Mouse (Mus musculus) G1E (cell line): ENCODE measurements at regions not wholly inside any gene's neighbourhood (a gene's known extent, or its start where the extent isn't known, plus 50 kb on each side); places are given as distances from the start of the nearest gene placed in this dataset.

Experiments
- CTCF ChIP-seq: IDR thresholded peaks from 2 replicates; pipeline ENCODE4 v1.5.1; 2012; ENCODE audit warnings: low read depth, low read length, inconsistent platforms, mixed read lengths
- GATA1 ChIP-seq: IDR thresholded peaks from 2 replicates; pipeline ENCODE4 v1.6.1; 2012; ENCODE audit warnings: borderline replicate concordance, low read length, inconsistent platforms, mixed read lengths
- POLR2AphosphoS5 ChIP-seq: IDR thresholded peaks from 2 replicates; pipeline ENCODE4 v1.6.1; 2012; ENCODE audit warnings: low read depth, low read length, inconsistent platforms; ENCODE audit not compliant: insufficient replicate concordance
- TAL1 ChIP-seq: conservative IDR thresholded peaks from 2 replicates; pipeline ENCODE4 v1.6.1; 2012; ENCODE audit warnings: low read depth, low read length, inconsistent platforms, mixed read lengths

DNA sequence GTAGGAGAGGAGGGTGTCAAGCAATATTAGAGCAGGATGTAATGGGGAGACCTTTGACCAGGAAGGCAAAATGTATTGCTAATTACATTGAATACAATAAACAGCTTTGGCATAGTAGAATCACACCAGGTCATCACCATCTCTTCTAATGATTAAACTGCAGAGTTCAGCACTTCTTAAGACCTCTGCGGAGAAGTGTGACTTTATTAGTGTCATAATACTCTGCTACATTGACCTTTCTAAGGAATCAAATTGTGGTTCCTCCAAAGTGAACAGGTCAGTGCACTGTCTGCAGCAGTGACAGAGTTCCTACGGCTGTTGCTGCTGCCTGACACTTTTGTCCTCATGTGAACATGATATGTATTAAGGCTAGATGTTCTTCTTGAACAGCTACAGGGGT is 228.0 kb upstream of the Gm11042 start:
- TF ChIP-seq CTCF: no peak
- TF ChIP-seq TAL1: no peak
- TF ChIP-seq POLR2AphosphoS5: no peak
- no peak for TF ChIP-seq GATA1
